Mouse (Mus musculus) layer of hippocampus, adult 9-11 months (tissue): Measurements from ENCODE around the gene Abce1.

Experiments used
- DNase-seq: peaks from one replicate; pipeline ENCODE4 v3.0.0; 2022

Abce1 gene

GRCm38 (mm10) chr8:79639586-79640451, 71.7 kb downstream of the Abce1 start, which contains the start of gene Otud4:
TSS of gene Otud4 (plus strand) at chr8:79639618.
- DNase-seq = peak; percentile 54

GRCm38 (mm10) chr8:79638707-79639549, 72.6 kb downstream of the Abce1 start:
- DNase-seq = peak; percentile 99

GRCm38 (mm10) chr8:79638001-79638706, 73.4 kb downstream of the Abce1 start:
- peak; percentile 6 for DNase-seq

GRCm38 (mm10) chr8:79637237-79637636, 74.3 kb downstream of the Abce1 start:
- no peak for DNase-seq

- no peak for DNase-seq
Observed at GRCm38 (mm10) chr8:79636151-79636550, 75.4 kb downstream of the Abce1 start.

GRCm38 (mm10) chr8:79635491-79635890, 76.0 kb downstream of the Abce1 start:
- no peak for DNase-seq
